12 mouse cellular contexts compared by ENCODE assay signal in the genomic region with DNA sequence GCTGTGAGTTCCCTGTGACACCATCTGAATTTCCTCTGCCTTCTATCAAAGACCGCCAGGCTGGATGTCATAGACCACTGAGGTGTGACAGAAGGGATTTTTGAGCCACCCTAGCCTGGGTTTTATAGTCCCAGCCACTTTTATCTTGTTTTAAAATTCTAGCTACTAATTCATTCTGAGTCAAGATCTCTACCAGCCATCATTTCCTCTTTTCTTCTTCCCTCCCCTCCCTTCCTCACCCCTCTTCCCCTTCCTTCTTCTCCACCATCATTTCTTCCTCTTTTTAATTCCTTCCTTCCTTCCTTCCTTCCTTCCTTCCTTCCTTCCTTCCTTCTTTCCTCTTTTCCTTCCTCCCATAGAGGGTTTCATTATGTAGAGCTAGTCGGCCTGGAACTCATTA.
"Had no signal": no experiment of that assay in that cellular context is flagged by ENCODE, and none has a peak within 500 bp of the region (broad histone marks: within the 10 kb centered on the region; RNA-seq: fewer than 3 reads in every experiment).

No protein-coding gene starts in this region.

- ATAC-seq: intestine, postnatal 0 days; liver, postnatal 0 days; midbrain, embryonic 15.5 days had no signal

- DNase-seq: kidney, adult 9 months; kidney, postnatal 36 days; layer of hippocampus, adult 9-11 months; layer of hippocampus, postnatal 36 days; liver; liver, embryonic 13.5 days; liver, postnatal 0 days; lung, postnatal 14 days; thymus, adult 2 months; thymus, postnatal 25 days had no signal
